Mouse (Mus musculus) heart, embryonic 14.5 days (tissue): ENCODE data around the gene Zic4. TPM values are rescaled to one million over a fixed set of nuclear protein-coding genes. Genes with fewer than 3 reads are reported as not detected.
A peak's percentile ranks its signal among the peaks of the same experiment; 100 is the strongest.

ENCODE experiments used
- ATAC-seq: fragments of 200-750 bp; cut with Nextera tagmentation; 2 replicates; pipeline ENCODE4 v1.8.0; 2017; ENCODE audit warnings: low read depth, moderate TSS enrichment; ENCODE audit not compliant: insufficient number of reproducible peaks, insufficient read depth, low FRiP score
- H3K27ac ChIP-seq, 2 experiments: fragments of 200-500 bp in 1 of 2; fragments of 300-500 bp in 1 of 2; sonication (generic) in 1 of 2; replicated peaks in 1 of 2; 2 replicates each; pipeline ENCODE4 v1.5.1; 2012 to 2014; ENCODE audit warnings: low read depth in 2 of 2, low read length in 2 of 2, control low read depth in 1 of 2, mild to moderate bottlenecking in 1 of 2, mixed read lengths in 1 of 2; ENCODE audit not compliant: control insufficient read depth in 1 of 2, insufficient read depth in 1 of 2
- H3K27me3 ChIP-seq: fragments of 300-500 bp; sonication (generic); 2 replicates; pipeline ENCODE4 v1.6.1; 2014; ENCODE audit warnings: mild to moderate bottlenecking, low read length, control low read depth; ENCODE audit not compliant: control insufficient read depth, insufficient read depth
- H3K36me3 ChIP-seq: fragments of 300-500 bp; sonication (generic); 2 replicates; pipeline ENCODE4 v1.6.1; 2014; ENCODE audit warnings: mild to moderate bottlenecking, control low read depth, low read length, mixed read lengths; ENCODE audit not compliant: control insufficient read depth, insufficient read depth
- H3K4me1 ChIP-seq, 2 experiments: fragments of 200-500 bp in 1 of 2; fragments of 300-500 bp in 1 of 2; sonication (generic) in 1 of 2; 2 replicates each; pipeline ENCODE4 v1.6.1; 2012 to 2014; ENCODE audit warnings: low read length in 2 of 2, control low read depth in 1 of 2, mixed read lengths in 1 of 2; ENCODE audit not compliant: control insufficient read depth in 2 of 2, insufficient read depth in 2 of 2
- H3K4me2 ChIP-seq: fragments of 300-500 bp; sonication (generic); 2 replicates; pipeline ENCODE4 v1.6.1; 2014; ENCODE audit warnings: mild to moderate bottlenecking, low read length
- H3K4me3 ChIP-seq, 2 experiments: fragments of 200-500 bp in 1 of 2; fragments of 300-500 bp in 1 of 2; sonication (generic) in 1 of 2; 2 replicates each; pipeline ENCODE4 v1.5.1; 2012 to 2014; ENCODE audit warnings: low read length in 2 of 2, mild to moderate bottlenecking in 2 of 2, control low read depth in 1 of 2, low read depth in 1 of 2, moderate library complexity in 1 of 2; ENCODE audit not compliant: control insufficient read depth in 1 of 2, insufficient read depth in 1 of 2
- H3K9ac ChIP-seq: fragments of 300-500 bp; sonication (generic); 2 replicates; pipeline ENCODE4 v1.6.1; 2014; ENCODE audit warnings: mild to moderate bottlenecking, low read length
- H3K9me3 ChIP-seq: fragments of 300-500 bp; sonication (generic); 2 replicates; pipeline ENCODE4 v1.6.1; 2016; ENCODE audit warnings: low read length, control low read depth; ENCODE audit not compliant: control insufficient read depth
- WGBS: fragments of 180-500 bp; shearing (Covaris S2); extraction: QIAGEN DNeasy Blood & Tissue Kit; methylation state at CpG from one replicate; pipeline ENCODE4 v1.1.7; 2014; 5-methylcytosine and 5-hydroxymethylcytosine counted together
- polyA plus RNA-seq: library from polyadenylated mRNA; unstranded; fragments of >200 nt; fragmentation: Nextera tagmentation; extraction: Ambion mirVana; gene quantifications from 2 replicates; pipeline ENCODE4 v1.2.1, GENCODE M21; 2014

Zic4 gene
- polyA plus RNA-seq, 1 experiment from 2014 or later, result not detected

DNA sequence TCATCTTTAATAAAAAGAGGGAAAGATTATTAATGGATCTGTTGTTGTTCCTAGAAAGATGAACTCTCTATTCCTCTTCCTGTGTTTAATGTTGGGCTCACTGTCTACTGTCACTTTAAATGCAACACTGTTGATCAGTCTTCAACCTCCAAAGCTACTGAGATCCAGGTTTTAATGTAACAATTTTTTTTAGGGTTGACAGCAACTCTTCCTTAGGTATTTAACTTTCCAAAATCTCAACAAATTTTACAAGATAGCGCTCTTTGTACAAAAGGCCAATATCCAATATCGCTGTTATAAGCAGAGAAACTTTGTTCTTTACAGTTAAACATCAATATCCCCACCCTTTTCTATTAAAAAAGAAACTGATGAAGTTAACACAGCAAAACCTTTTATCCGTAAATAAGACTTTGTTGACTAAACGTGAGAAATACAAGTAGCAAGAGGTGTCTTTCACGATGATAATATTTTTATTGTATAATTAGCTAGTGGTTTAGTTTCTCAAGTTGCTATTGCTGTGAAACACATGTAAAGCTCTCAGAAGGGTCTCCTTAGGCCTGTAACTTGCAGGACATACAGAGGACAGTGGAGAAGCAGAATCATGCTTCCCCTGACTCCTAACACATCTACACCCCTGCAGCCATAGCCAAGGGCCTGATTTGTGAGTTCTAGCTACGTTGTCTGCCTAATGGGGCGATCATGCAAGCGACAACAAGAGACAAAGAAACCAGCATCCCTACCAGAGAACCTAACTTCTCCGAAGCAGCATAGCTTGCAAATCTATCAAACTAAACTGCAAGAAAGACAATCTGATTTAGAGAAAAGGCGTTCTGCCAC is 3.1 kb upstream of the Zic4 start:
- Histone ChIP-seq H3K9ac (no peak overlapping the region), H3K4me2 (no peak overlapping the region), H3K36me3 (no peaks in the 10 kb centered on the region), H3K27me3 (peaks cover 95% of the 10 kb centered on the region), H3K4me1 (peaks cover 0 to 11% of the 10 kb centered on the region in 2 experiments; a peak in 2 of 4 replicates), H3K4me3 (no peak overlapping the region), H3K9me3 (no peaks in the 10 kb centered on the region), H3K27ac (no peak overlapping the region)
- 7% methylated on average over 10 of the region's 10 CpGs for WGBS
- no peak for ATAC-seq

GRCm38 (mm10) chr9:91360151-91361032 is 1.8 kb upstream of the Zic4 start:
- Histone ChIP-seq H3K4me3 (no peak overlapping the region), H3K9ac (no peak overlapping the region), H3K9me3 (no peaks in the 10 kb centered on the region), H3K27me3 (peaks cover 93% of the 10 kb centered on the region), H3K4me1 (peaks cover 2 to 20% of the 10 kb centered on the region in 2 experiments; a peak in 3 of 4 replicates), H3K27ac (no peak overlapping the region), H3K4me2 (no peak overlapping the region), H3K36me3 (no peaks in the 10 kb centered on the region)
- WGBS, result 5% methylated on average over 21 of the region's 21 CpGs
- ATAC-seq, result no peak

DNA sequence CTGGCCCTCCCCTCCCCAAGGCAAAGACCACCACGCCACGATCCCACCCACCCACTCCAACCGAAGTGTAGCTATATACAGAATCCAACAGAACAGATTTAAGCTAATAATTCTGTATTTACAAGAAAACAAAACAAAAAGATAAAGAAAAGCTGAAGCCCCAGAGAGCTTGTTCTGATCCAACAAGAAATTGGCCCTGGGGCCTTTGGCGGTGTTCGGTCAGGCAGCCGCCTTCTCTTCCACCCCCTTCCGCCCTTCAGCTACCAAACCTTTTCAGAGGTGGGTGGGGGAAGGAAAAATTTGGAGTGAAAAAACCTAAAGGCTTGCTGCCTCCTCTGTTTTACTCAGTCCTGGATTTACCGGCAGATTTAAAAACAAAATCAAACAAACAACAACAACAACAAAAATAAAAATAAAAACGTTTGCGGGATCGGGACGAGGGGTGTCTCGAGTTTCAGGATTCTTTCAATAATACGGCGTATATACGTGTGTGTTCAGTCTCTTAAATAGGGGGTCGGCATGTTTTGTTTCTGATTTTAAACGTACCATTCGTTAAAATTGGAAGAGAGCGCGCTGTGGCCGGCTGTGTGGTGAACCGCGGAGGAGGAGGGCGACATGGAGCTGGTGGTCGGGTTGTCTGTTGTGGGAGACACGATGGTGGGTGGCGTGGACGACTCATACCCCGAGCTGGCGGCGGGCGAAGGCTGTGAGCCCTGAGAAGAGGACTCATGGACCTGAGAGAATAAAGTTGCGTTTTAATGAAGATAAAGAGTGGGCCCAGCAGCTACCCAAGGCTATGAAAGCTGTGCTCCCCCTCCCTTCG is 969 bp upstream of the Zic4 start:
- Histone ChIP-seq H3K9me3 (no peaks in the 10 kb centered on the region), H3K27me3 (peaks cover 91% of the 10 kb centered on the region), H3K4me1 (peaks cover 2 to 15% of the 10 kb centered on the region in 2 experiments; a peak in 3 of 4 replicates), H3K36me3 (no peaks in the 10 kb centered on the region), H3K27ac (no peak overlapping the region), H3K4me2 (peak overlapping the region; percentile 61), H3K9ac (no peak overlapping the region), H3K4me3 (peak overlapping the region in 1 of 2 experiments; percentile 41; a peak in 2 of 4 replicates)
- WGBS, result 2% methylated on average over 35 of the region's 35 CpGs
- no peak for ATAC-seq

DNA sequence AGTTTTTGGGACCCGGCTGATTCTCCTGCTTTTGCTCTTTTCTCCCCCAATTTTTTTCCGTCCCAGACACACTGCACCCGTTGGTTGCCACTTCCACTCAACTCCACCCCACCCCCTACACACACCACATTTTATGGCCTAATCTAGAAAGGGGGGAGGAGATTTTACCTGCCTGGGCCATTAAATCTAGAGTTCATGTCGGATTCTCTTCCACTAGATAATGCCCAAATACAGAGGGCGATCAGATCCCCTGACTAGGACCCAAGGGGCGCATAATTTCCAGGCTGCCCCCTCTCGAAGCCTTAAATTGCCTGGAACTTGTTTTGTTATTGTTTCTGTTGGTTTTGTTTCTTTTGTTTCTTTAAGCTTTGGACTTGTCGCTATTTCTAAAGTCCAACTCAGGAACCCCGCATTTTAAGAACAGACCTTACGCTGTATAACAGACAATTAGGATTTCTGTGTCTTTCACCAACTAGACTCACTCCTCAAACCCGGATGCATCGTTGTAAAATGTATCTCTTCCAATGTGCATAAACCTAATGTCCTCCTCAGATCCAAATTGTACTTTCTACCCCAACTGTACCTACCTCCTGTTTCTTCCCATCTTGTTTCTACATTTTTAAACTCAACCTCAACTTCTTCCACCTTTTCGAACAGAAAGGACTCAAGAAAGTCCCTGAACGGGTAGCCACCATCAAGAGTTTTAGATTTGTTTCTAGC is 958 bp downstream of the Zic4 start:
- Histone ChIP-seq H3K36me3 (no peaks in the 10 kb centered on the region), H3K4me3 (no peak overlapping the region), H3K9ac (no peak overlapping the region), H3K4me2 (no peak overlapping the region), H3K9me3 (no peaks in the 10 kb centered on the region), H3K4me1 (peaks cover 2 to 15% of the 10 kb centered on the region in 2 experiments; a peak in 3 of 4 replicates), H3K27ac (no peak overlapping the region), H3K27me3 (peaks cover 88% of the 10 kb centered on the region)
- WGBS, result 5% methylated on average over 14 of the region's 14 CpGs
- ATAC-seq, result no peak

- no peaks in the 10 kb centered on the region for H3K9me3 ChIP-seq
- H3K27ac ChIP-seq, result no peak overlapping the region
- H3K4me2 ChIP-seq, result no peak overlapping the region
- peaks cover 91% of the 10 kb centered on the region for H3K27me3 ChIP-seq
- WGBS, result 4% methylated on average over 7 of the region's 7 CpGs
- no peak overlapping the region for H3K4me3 ChIP-seq
- no peaks in the 10 kb centered on the region for H3K36me3 ChIP-seq
- no peak for ATAC-seq
- peaks cover 2 to 15% of the 10 kb centered on the region in 2 experiments; a peak in 3 of 4 replicates for H3K4me1 ChIP-seq
- no peak overlapping the region for H3K9ac ChIP-seq
These were observed 1.6 kb downstream of the Zic4 start for GRCm38 (mm10) chr9:91363814-91364126.

GRCm38 (mm10) chr9:91364127-91364970 is 2.1 kb downstream of the Zic4 start:
- H3K9ac ChIP-seq, result no peak overlapping the region

More at GRCm38 (mm10) chr9:91364127-91364970, 2.1 kb downstream of the Zic4 start:
- H3K4me2 ChIP-seq, result peak overlapping the region; percentile 60
- no peak overlapping the region for H3K27ac ChIP-seq
- WGBS, result under 1% methylated on average over 77 of the region's 77 CpGs
- H3K4me1 ChIP-seq, result peaks cover 2 to 15% of the 10 kb centered on the region in 2 experiments; a peak in 3 of 4 replicates
- no peaks in the 10 kb centered on the region for H3K9me3 ChIP-seq
- H3K27me3 ChIP-seq, result peaks cover 91% of the 10 kb centered on the region
- no peaks in the 10 kb centered on the region for H3K36me3 ChIP-seq
- no peak for ATAC-seq
- H3K4me3 ChIP-seq, result peak overlapping the region; percentile 20 to 36
